Mouse (Mus musculus) stomach, postnatal 0 days (tissue): ENCODE results near the gene Tppp2. TPM values are rescaled to one million over a fixed set of nuclear protein-coding genes. Genes with fewer than 3 reads are reported as not detected.

Experiments
- ATAC-seq: fragments of 200-750 bp; cut with Nextera tagmentation; 2 replicates; pipeline ENCODE4 v1.8.0; 2017; ENCODE audit not compliant: low FRiP score, low TSS enrichment
- DNase-seq: peaks from one replicate; pipeline ENCODE4 v3.0.0-alpha.2; 2016; ENCODE audit warnings: low spot score
- H3K27ac ChIP-seq: fragments of 300-500 bp; sonication (generic); replicated peaks from 2 replicates; pipeline ENCODE4 v1.5.1; 2014; ENCODE audit warnings: mild to moderate bottlenecking, control low read depth
- H3K27me3 ChIP-seq: fragments of 300-500 bp; sonication (generic); 2 replicates; pipeline ENCODE4 v1.6.1; 2014; ENCODE audit warnings: low read length; ENCODE audit not compliant: control insufficient read depth, insufficient read depth
- H3K36me3 ChIP-seq: fragments of 300-500 bp; sonication (generic); 2 replicates; pipeline ENCODE4 v1.6.1; 2014; ENCODE audit warnings: low read length, mixed read lengths; ENCODE audit not compliant: control insufficient read depth, insufficient read depth
- H3K4me1 ChIP-seq: fragments of 300-500 bp; sonication (generic); replicated peaks from 2 replicates; pipeline ENCODE4 v1.6.1; 2014; ENCODE audit warnings: antibody characterized with exemption; ENCODE audit not compliant: control insufficient read depth, insufficient read depth
- H3K4me2 ChIP-seq: fragments of 300-500 bp; sonication (generic); replicated peaks from 2 replicates; pipeline ENCODE4 v1.6.1; 2014; ENCODE audit warnings: low read depth, mild to moderate bottlenecking, control low read depth, moderate library complexity
- H3K4me3 ChIP-seq: fragments of 300-500 bp; sonication (generic); 2 replicates; pipeline ENCODE4 v1.5.1; 2014; ENCODE audit warnings: low read depth, low read length, control low read depth
- H3K9ac ChIP-seq: fragments of 300-500 bp; sonication (generic); 2 replicates; pipeline ENCODE4 v1.6.1; 2014; ENCODE audit warnings: mild to moderate bottlenecking, low read length, control low read depth, mixed read lengths
- H3K9me3 ChIP-seq: fragments of 300-500 bp; sonication (generic); 2 replicates; pipeline ENCODE4 v1.6.1; 2016; ENCODE audit warnings: low read length; ENCODE audit not compliant: control insufficient read depth
- CTCF ChIP-seq: IDR thresholded peaks from 2 replicates; pipeline ENCODE4 v1.5.1; 2016; ENCODE audit warnings: antibody characterized with exemption, low read depth, mild to moderate bottlenecking, moderate library complexity
- EP300 ChIP-seq: optimal IDR thresholded peaks from 2 replicates; pipeline ENCODE3; 2016; ENCODE audit warnings: antibody characterized with exemption
- WGBS: fragments of 180-500 bp; shearing (Covaris S2); extraction: QIAGEN DNeasy Blood & Tissue Kit; methylation state at CpG from one replicate; pipeline ENCODE4 v1.1.7; 2014; 5-methylcytosine and 5-hydroxymethylcytosine counted together
- polyA plus RNA-seq: library from polyadenylated mRNA; unstranded; fragments of >200 nt; fragmentation: Nextera tagmentation; extraction: Ambion mirVana; gene quantifications from 2 replicates; pipeline ENCODE4 v1.2.1, GENCODE M21; 2015

Gene Tppp2
- polyA plus RNA-seq, 1 experiment from 2014 or later, result not detected

DNA sequence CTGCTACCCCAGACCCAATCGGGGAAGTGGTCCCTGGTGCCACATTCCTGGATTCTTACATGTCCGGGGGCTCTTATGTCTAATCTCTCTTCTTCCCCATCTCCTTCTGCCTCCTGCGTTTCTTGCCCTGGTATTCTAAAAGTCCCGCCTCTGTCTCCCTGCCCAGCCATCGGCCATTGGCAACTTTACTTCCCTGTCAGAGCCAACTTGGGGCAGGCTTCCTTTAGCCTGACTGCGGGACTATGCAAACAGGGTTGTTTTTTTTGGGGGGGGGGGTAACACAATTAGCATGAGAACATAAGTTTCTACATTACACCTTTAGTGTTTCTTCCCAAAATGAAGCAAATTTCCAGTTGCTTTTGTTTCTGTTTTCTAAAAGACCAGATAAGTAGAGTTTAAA, 25.1 kb downstream of the Tppp2 start:
- Histone ChIP-seq H3K9ac (no peak overlapping the region), H3K27ac (no peak overlapping the region), H3K4me1 (no peaks in the 10 kb centered on the region), H3K36me3 (no peaks in the 10 kb centered on the region), H3K4me3 (no peak overlapping the region), H3K4me2 (no peak overlapping the region), H3K9me3 (no peaks in the 10 kb centered on the region), H3K27me3 (no peaks in the 10 kb centered on the region)
- ATAC-seq (no peak), DNase-seq (no peak)
- TF ChIP-seq EP300 (no peak), CTCF (no peak)
- 70% methylated on average over 6 of the region's 6 CpGs for WGBS

DNA sequence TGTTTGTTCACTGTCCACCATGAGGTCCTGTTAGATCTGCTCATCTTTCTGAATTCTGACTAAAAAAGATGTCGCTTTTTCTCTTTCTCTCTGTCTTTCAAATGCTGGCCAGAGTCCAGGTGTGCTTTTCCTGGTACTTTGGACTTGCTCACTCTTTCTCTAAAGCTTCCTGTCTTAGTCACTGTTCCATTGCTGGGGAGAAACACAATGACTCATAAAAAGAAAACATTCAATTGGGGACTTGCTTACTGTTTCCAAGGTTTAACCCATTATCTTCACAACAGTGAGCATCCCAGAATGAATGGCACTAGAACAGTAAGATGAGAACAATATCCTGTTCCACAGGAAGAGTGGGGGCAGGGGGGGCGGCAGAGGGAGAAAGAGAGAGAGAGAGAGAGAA, 42.1 kb downstream of the Tppp2 start:
- Histone ChIP-seq H3K36me3 (no peaks in the 10 kb centered on the region), H3K9ac (no peak overlapping the region), H3K4me1 (no peaks in the 10 kb centered on the region), H3K27me3 (no peaks in the 10 kb centered on the region), H3K27ac (no peak overlapping the region), H3K4me2 (no peak overlapping the region), H3K4me3 (no peak overlapping the region), H3K9me3 (no peaks in the 10 kb centered on the region)
- 78% methylated on average over 2 of the region's 2 CpGs for WGBS
- DNase-seq (peak; percentile 24), ATAC-seq (peak; percentile 65; the same call in 1 of the 2 replicates)
- TF ChIP-seq CTCF (no peak), EP300 (no peak)

DNA sequence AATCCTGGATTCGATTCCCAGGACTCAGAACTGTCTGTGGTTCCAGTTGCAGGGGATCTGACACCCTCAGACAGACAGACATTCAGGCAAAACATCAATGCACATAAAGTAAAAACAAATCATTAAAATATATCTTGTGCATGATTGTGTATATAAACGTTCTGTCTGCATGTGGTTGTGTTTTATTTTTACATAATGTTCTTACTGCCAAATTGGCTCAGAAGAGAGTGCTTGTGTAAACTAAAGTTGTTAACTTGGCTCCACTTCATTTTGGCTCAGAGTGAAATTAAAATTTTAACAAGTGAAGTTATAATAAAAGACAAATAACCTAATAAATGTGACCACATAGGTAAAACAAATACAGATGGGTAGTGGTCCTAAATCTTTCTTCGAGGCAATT, 49.2 kb downstream of the Tppp2 start:
- Histone ChIP-seq H3K9ac (no peak overlapping the region), H3K9me3 (no peaks in the 10 kb centered on the region), H3K27me3 (no peaks in the 10 kb centered on the region), H3K4me2 (no peak overlapping the region), H3K36me3 (no peaks in the 10 kb centered on the region), H3K4me3 (no peak overlapping the region), H3K4me1 (no peaks in the 10 kb centered on the region), H3K27ac (no peak overlapping the region)
- no peak for DNase-seq
- TF ChIP-seq CTCF (no peak), EP300 (no peak)
- 50% methylated on average over 3 of the region's 3 CpGs for WGBS
- no peak for ATAC-seq

Other genes starting within 250 kb of the Tppp2 start
- not detected in 2 replicates for gene Gm17079, start 223.0 kb upstream of the Tppp2 start, polyA plus RNA-seq
- gene Gm5800, start 201.2 kb upstream of the Tppp2 start, polyA plus RNA-seq, result not detected in 2 replicates
- gene Ang4, start 144.8 kb upstream of the Tppp2 start, polyA plus RNA-seq, result not detected in 2 replicates
- gene AY358078, start 118.4 kb upstream of the Tppp2 start, polyA plus RNA-seq, result not detected in 2 replicates
- not detected in 2 replicates for gene Ear6, start 64.7 kb upstream of the Tppp2 start, polyA plus RNA-seq
- 22.7 and 24.0 TPM in 2 replicates for gene Mettl17, start 33.6 kb upstream of the Tppp2 start, polyA plus RNA-seq
- gene Slc39a2, start 25.5 kb upstream of the Tppp2 start, polyA plus RNA-seq, result 1.1 and 1.4 TPM in 2 replicates
- gene Ndrg2, start 4.3 kb upstream of the Tppp2 start, polyA plus RNA-seq, result 71.6 and 79.4 TPM in 2 replicates
- 0.07 TPM in 1 of 2 replicates, not detected in the other for gene Rnase13, start 4.3 kb downstream of the Tppp2 start, polyA plus RNA-seq
- gene Arhgef40, start 66.3 kb downstream of the Tppp2 start, polyA plus RNA-seq, result 32.9 and 36.4 TPM in 2 replicates
- gene Tmem253, start 97.2 kb downstream of the Tppp2 start, polyA plus RNA-seq, result 4.6 and 4.9 TPM in 2 replicates
- gene Zfp219, start 102.3 kb downstream of the Tppp2 start, polyA plus RNA-seq, result 18.1 and 18.5 TPM in 2 replicates
- not detected in 2 replicates for gene Olfr221, start 124.0 kb downstream of the Tppp2 start, polyA plus RNA-seq
- gene Hnrnpc, start 185.6 kb downstream of the Tppp2 start, polyA plus RNA-seq, result 162 and 167 TPM in 2 replicates
- 29.4 and 29.8 TPM in 2 replicates for gene Rpgrip1, start 192.3 kb downstream of the Tppp2 start, polyA plus RNA-seq